Mouse (Mus musculus) forebrain, embryonic 12.5 days (tissue): ENCODE measurements around the gene Col16a1. TPM values are rescaled to one million over a fixed set of nuclear protein-coding genes. Genes with fewer than 3 reads are reported as not detected.

ENCODE experiments used
- ATAC-seq: fragments of 200-750 bp; cut with Nextera tagmentation; 2 replicates; pipeline ENCODE4 v1.8.0; 2017; ENCODE audit warnings: moderate TSS enrichment; ENCODE audit not compliant: low FRiP score
- H3K27ac ChIP-seq: fragments of 300-500 bp; sonication (generic); 2 replicates; pipeline ENCODE4 v1.5.1; 2016; ENCODE audit warnings: mild to moderate bottlenecking
- H3K27me3 ChIP-seq: fragments of 300-500 bp; sonication (generic); 2 replicates; pipeline ENCODE4 v1.6.1; 2016; ENCODE audit warnings: mild to moderate bottlenecking
- H3K36me3 ChIP-seq: fragments of 300-500 bp; sonication (generic); replicated peaks from 2 replicates; pipeline ENCODE4 v1.6.1; 2016; ENCODE audit warnings: mild to moderate bottlenecking
- H3K4me1 ChIP-seq: fragments of 300-500 bp; sonication (generic); 2 replicates; pipeline ENCODE4 v1.6.1; 2016
- H3K4me2 ChIP-seq: fragments of 300-500 bp; sonication (generic); 2 replicates; pipeline ENCODE4 v1.6.1; 2016; ENCODE audit warnings: mild to moderate bottlenecking, moderate library complexity
- H3K4me3 ChIP-seq: fragments of 300-500 bp; sonication (generic); replicated peaks from 2 replicates; pipeline ENCODE4 v1.5.1; 2016; ENCODE audit warnings: mild to moderate bottlenecking
- H3K9ac ChIP-seq: fragments of 300-500 bp; sonication (generic); 2 replicates; pipeline ENCODE4 v1.6.1; 2016; ENCODE audit warnings: mild to moderate bottlenecking
- H3K9me3 ChIP-seq: fragments of 300-500 bp; sonication (generic); 2 replicates; pipeline ENCODE4 v1.6.1; 2016
- WGBS: fragments of 180-500 bp; shearing (Covaris S2); methylation state at CpG from one replicate; pipeline ENCODE4 v1.1.7; 2016; 5-methylcytosine and 5-hydroxymethylcytosine counted together
- polyA plus RNA-seq: library from polyadenylated mRNA; unstranded; fragments of >200 nt; fragmentation: Nextera tagmentation; extraction: Ambion mirVana; gene quantifications from 2 replicates; pipeline ENCODE4 v1.2.1, GENCODE M21; 2016

Gene Col16a1
- polyA plus RNA-seq, 1 experiment from 2014 or later, result 14.8 TPM

GRCm38 (mm10) chr4:130022952-130023351 is 24.7 kb upstream of the Col16a1 start:
- no peaks in the 10 kb centered on the region for H3K36me3 ChIP-seq
- peaks cover 8% of the 10 kb centered on the region; the same call in 1 of the 2 replicates for H3K27me3 ChIP-seq
- no peak overlapping the region for H3K27ac ChIP-seq
- WGBS, result 88% methylated on average over 8 of the region's 8 CpGs
- no peak overlapping the region for H3K9ac ChIP-seq
- no peak overlapping the region for H3K4me2 ChIP-seq
- no peaks in the 10 kb centered on the region for H3K9me3 ChIP-seq
- H3K4me1 ChIP-seq, result peaks cover 9% of the 10 kb centered on the region
- ATAC-seq, result no peak
- H3K4me3 ChIP-seq, result no peak overlapping the region

- Histone ChIP-seq H3K4me3 (no peak overlapping the region), H3K9me3 (no peaks in the 10 kb centered on the region), H3K9ac (no peak overlapping the region), H3K27me3 (peaks cover 8% of the 10 kb centered on the region; the same call in 1 of the 2 replicates), H3K4me1 (peaks cover 14% of the 10 kb centered on the region), H3K27ac (no peak overlapping the region), H3K36me3 (no peaks in the 10 kb centered on the region), H3K4me2 (no peak overlapping the region)
- WGBS, result 82% methylated on average over 10 of the region's 10 CpGs
- no peak for ATAC-seq
Measured at GRCm38 (mm10) chr4:130023511-130024231, 24.0 kb upstream of the Col16a1 start.

- ATAC-seq, result no peak
- no peak overlapping the region for H3K9ac ChIP-seq
- H3K4me1 ChIP-seq, result peaks cover 15% of the 10 kb centered on the region
- H3K27ac ChIP-seq, result no peak overlapping the region
- no peak overlapping the region for H3K4me3 ChIP-seq
- no peaks in the 10 kb centered on the region for H3K36me3 ChIP-seq
- no peak overlapping the region for H3K4me2 ChIP-seq
- H3K9me3 ChIP-seq, result no peaks in the 10 kb centered on the region
- H3K27me3 ChIP-seq, result peaks cover 8% of the 10 kb centered on the region; the same call in 1 of the 2 replicates
- WGBS, result 58% methylated on average over 8 of the region's 8 CpGs
Measured at GRCm38 (mm10) chr4:130025544-130025943, 22.1 kb upstream of the Col16a1 start.

- Histone ChIP-seq H3K9ac (no peak overlapping the region), H3K27ac (no peak overlapping the region), H3K4me2 (no peak overlapping the region), H3K27me3 (peaks cover 16% of the 10 kb centered on the region), H3K36me3 (no peaks in the 10 kb centered on the region), H3K4me3 (no peak overlapping the region), H3K9me3 (no peaks in the 10 kb centered on the region), H3K4me1 (peaks cover 31% of the 10 kb centered on the region)
- ATAC-seq, result no peak
- WGBS, result 85% methylated on average over 2 of the region's 2 CpGs
Measured at GRCm38 (mm10) chr4:130031146-130031545, 16.5 kb upstream of the Col16a1 start.

GRCm38 (mm10) chr4:130033496-130033895 is 14.1 kb upstream of the Col16a1 start:
- peaks cover 34% of the 10 kb centered on the region for H3K27me3 ChIP-seq

GRCm38 (mm10) chr4:130036112-130036511 is 11.5 kb upstream of the Col16a1 start:
- Histone ChIP-seq H3K27ac (no peak overlapping the region), H3K9ac (no peak overlapping the region), H3K36me3 (no peaks in the 10 kb centered on the region), H3K9me3 (no peaks in the 10 kb centered on the region), H3K27me3 (peaks cover 34% of the 10 kb centered on the region), H3K4me3 (no peak overlapping the region), H3K4me1 (peaks cover 27% of the 10 kb centered on the region), H3K4me2 (no peak overlapping the region)
- WGBS, result 7% methylated on average over 8 of the region's 8 CpGs
- peak; percentile 57 for ATAC-seq

More at GRCm38 (mm10) chr4:130033496-130033895, 14.1 kb upstream of the Col16a1 start:
- 64% methylated on average over 7 of the region's 7 CpGs for WGBS
- H3K4me2 ChIP-seq, result no peak overlapping the region
- H3K4me3 ChIP-seq, result no peak overlapping the region
- H3K9me3 ChIP-seq, result no peaks in the 10 kb centered on the region
- H3K4me1 ChIP-seq, result peaks cover 30% of the 10 kb centered on the region
- no peak for ATAC-seq
- no peak overlapping the region for H3K9ac ChIP-seq
- no peak overlapping the region for H3K27ac ChIP-seq
- H3K36me3 ChIP-seq, result no peaks in the 10 kb centered on the region

- peak; percentile 44 for ATAC-seq
- 12% methylated on average over 23 of the region's 23 CpGs for WGBS
- H3K27ac ChIP-seq, result no peak overlapping the region
Measured at GRCm38 (mm10) chr4:130036573-130037401, 10.9 kb upstream of the Col16a1 start.

GRCm38 (mm10) chr4:130039351-130039750 is 8.3 kb upstream of the Col16a1 start:
- Histone ChIP-seq H3K4me3 (no peak overlapping the region), H3K27ac (no peak overlapping the region), H3K27me3 (peaks cover 30% of the 10 kb centered on the region), H3K4me1 (peaks cover 18% of the 10 kb centered on the region), H3K36me3 (no peaks in the 10 kb centered on the region), H3K9ac (no peak overlapping the region), H3K4me2 (no peak overlapping the region), H3K9me3 (no peaks in the 10 kb centered on the region)
- WGBS, result 56% methylated on average over 5 of the region's 5 CpGs
- ATAC-seq, result no peak

More at GRCm38 (mm10) chr4:130036573-130037401, 10.9 kb upstream of the Col16a1 start:
- Histone ChIP-seq H3K4me3 (no peak overlapping the region), H3K4me2 (peak overlapping the region; percentile 6; the same call in 1 of the 2 replicates), H3K4me1 (peaks cover 27% of the 10 kb centered on the region), H3K9ac (no peak overlapping the region), H3K9me3 (no peaks in the 10 kb centered on the region), H3K36me3 (no peaks in the 10 kb centered on the region), H3K27me3 (peaks cover 34% of the 10 kb centered on the region)

- 86% methylated on average over 11 of the region's 11 CpGs for WGBS
- no peaks in the 10 kb centered on the region for H3K36me3 ChIP-seq
- peaks cover 31% of the 10 kb centered on the region for H3K27me3 ChIP-seq
- H3K4me3 ChIP-seq, result no peak overlapping the region
- no peak overlapping the region for H3K27ac ChIP-seq
- H3K9ac ChIP-seq, result no peak overlapping the region
- H3K4me1 ChIP-seq, result peaks cover 20% of the 10 kb centered on the region
- no peak for ATAC-seq
- H3K9me3 ChIP-seq, result no peaks in the 10 kb centered on the region
- no peak overlapping the region for H3K4me2 ChIP-seq
Measured at GRCm38 (mm10) chr4:130041076-130041475, 6.6 kb upstream of the Col16a1 start.

GRCm38 (mm10) chr4:130044211-130044610 is 3.4 kb upstream of the Col16a1 start:
- Histone ChIP-seq H3K36me3 (no peaks in the 10 kb centered on the region), H3K4me2 (no peak overlapping the region), H3K9ac (no peak overlapping the region), H3K27ac (no peak overlapping the region), H3K4me3 (no peak overlapping the region), H3K9me3 (no peaks in the 10 kb centered on the region), H3K27me3 (peaks cover 45% of the 10 kb centered on the region), H3K4me1 (peaks cover 22% of the 10 kb centered on the region)
- ATAC-seq, result no peak
- WGBS, result 69% methylated on average over 9 of the region's 9 CpGs

GRCm38 (mm10) chr4:130045609-130046008 is 2.0 kb upstream of the Col16a1 start:
- Histone ChIP-seq H3K27me3 (peaks cover 57% of the 10 kb centered on the region), H3K4me3 (no peak overlapping the region), H3K4me1 (peaks cover 29% of the 10 kb centered on the region), H3K4me2 (no peak overlapping the region), H3K9me3 (no peaks in the 10 kb centered on the region), H3K36me3 (no peaks in the 10 kb centered on the region), H3K27ac (no peak overlapping the region), H3K9ac (no peak overlapping the region)
- no peak for ATAC-seq
- 18% methylated on average over 14 of the region's 14 CpGs for WGBS

- peak; percentile 17; the same call in 1 of the 2 replicates for ATAC-seq
- Histone ChIP-seq H3K9ac (peak overlapping the region; percentile 58), H3K9me3 (no peaks in the 10 kb centered on the region), H3K4me2 (peak overlapping the region; percentile 61), H3K27ac (0 out of 2 replicates have a peak overlapping the region, but pooled peaks have one; percentile 54), H3K36me3 (no peaks in the 10 kb centered on the region), H3K27me3 (peaks cover 58% of the 10 kb centered on the region), H3K4me1 (peaks cover 31% of the 10 kb centered on the region), H3K4me3 (peak overlapping the region; percentile 34)
- 43% methylated on average over 4 of the region's 4 CpGs for WGBS
Measured at GRCm38 (mm10) chr4:130048203-130048479, 501 bp downstream of the Col16a1 start.
